Mouse (Mus musculus): Measurements from ENCODE around the gene Cct8l1. TPM values are rescaled to one million over a fixed set of nuclear protein-coding genes. Genes with fewer than 3 reads are reported as not detected.
A peak's percentile ranks its signal among the peaks of the same experiment; 100 is the strongest.

Gene Cct8l1
- polyA plus RNA-seq, 1 experiment from 2014 or later: not detected

GRCm38 (mm10) chr5:25506041-25506440 lies 9.8 kb upstream of the Cct8l1 start:
- Histone ChIP-seq H3K36me3 (no peaks in the 10 kb centered on the region), H3K27ac (replicated peaks) (no peak overlapping the region), H3K9ac (no peak overlapping the region), H3K4me3 (replicated peaks) (no peak overlapping the region), H3K27me3 (no peaks in the 10 kb centered on the region), H3K4me1 (no peaks in the 10 kb centered on the region), H3K9me3 (replicated peaks) (no peaks in the 10 kb centered on the region), H3K4me2 (replicated peaks) (no peak overlapping the region)
- WGBS: 71% methylated on average over 5 of the region's 5 CpGs
- ATAC-seq (ENCODE audit: insufficient number of reproducible peaks, low FRiP score, low TSS enrichment, low read depth): no peak

DNA sequence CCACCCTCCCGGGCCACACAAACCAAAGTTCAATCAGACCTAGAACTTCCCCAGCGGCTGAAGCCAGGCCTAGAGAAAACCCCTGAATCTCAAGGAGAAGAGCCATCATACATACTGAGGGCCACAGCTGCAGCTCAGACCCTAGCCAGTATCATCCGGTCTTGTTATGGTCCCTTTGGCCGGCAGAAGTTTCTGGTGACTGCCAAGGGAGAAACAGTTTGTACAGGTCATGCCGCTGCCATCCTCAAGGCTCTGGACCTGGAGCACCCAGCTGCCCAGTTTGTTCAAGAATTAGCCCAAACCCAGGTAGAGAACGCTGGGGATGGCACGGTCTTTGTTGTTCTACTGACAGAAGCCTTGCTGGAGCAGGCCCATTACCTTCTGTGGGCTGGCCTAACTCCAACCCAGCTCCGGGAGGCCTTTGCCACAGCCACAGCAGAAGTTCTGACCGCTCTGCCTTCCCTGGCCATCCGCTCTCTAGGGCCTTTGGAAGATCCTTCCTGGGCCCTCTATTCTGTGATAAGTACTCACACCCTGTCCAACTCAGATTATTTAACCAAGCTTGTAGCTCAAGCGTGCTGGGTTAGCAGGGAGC lies 531 bp downstream of the Cct8l1 start:
- ATAC-seq (ENCODE audit: insufficient number of reproducible peaks, low FRiP score, low TSS enrichment, low read depth): no peak
- Histone ChIP-seq H3K4me3 (replicated peaks) (no peak overlapping the region), H3K4me2 (replicated peaks) (no peak overlapping the region), H3K9ac (no peak overlapping the region), H3K9me3 (replicated peaks) (no peaks in the 10 kb centered on the region), H3K36me3 (no peaks in the 10 kb centered on the region), H3K27ac (replicated peaks) (no peak overlapping the region), H3K4me1 (no peaks in the 10 kb centered on the region), H3K27me3 (no peaks in the 10 kb centered on the region)
- 93% methylated on average over 11 of the region's 11 CpGs for WGBS

DNA sequence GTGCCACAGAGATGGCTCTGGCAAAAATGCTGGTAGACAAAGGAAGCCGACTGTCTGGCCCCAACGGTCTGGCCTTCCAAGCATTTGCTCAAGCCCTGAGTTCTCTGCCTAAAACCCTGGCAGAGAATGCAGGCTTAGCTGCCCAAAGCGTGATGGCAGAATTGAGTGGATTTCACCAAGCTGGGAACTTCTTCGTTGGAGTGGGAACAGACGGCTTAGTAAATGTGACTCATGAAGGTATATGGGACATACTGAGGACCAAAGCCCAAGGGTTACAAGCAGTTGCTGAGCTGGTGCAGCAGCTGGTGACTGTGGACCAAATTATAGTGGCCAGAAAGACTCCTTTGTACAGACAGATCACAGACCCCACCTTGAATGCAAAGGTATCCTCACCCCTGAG lies 1.7 kb downstream of the Cct8l1 start:
- Histone ChIP-seq H3K27ac (replicated peaks) (no peak overlapping the region), H3K9me3 (replicated peaks) (no peaks in the 10 kb centered on the region), H3K4me3 (replicated peaks) (no peak overlapping the region), H3K36me3 (no peaks in the 10 kb centered on the region), H3K9ac (no peak overlapping the region), H3K4me1 (no peaks in the 10 kb centered on the region), H3K27me3 (no peaks in the 10 kb centered on the region), H3K4me2 (replicated peaks) (no peak overlapping the region)
- no peak for ATAC-seq (ENCODE audit: insufficient number of reproducible peaks, low FRiP score, low TSS enrichment, low read depth)
- WGBS: 75% methylated on average over 5 of the region's 5 CpGs

- no peak for ATAC-seq (ENCODE audit: insufficient number of reproducible peaks, low FRiP score, low TSS enrichment, low read depth)
- Histone ChIP-seq H3K4me1 (no peaks in the 10 kb centered on the region), H3K27me3 (no peaks in the 10 kb centered on the region), H3K9me3 (replicated peaks) (no peaks in the 10 kb centered on the region), H3K36me3 (no peaks in the 10 kb centered on the region), H3K9ac (no peak overlapping the region), H3K27ac (replicated peaks) (no peak overlapping the region), H3K4me2 (replicated peaks) (no peak overlapping the region), H3K4me3 (replicated peaks) (no peak overlapping the region)
- 73% methylated on average over 3 of the region's 3 CpGs for WGBS
Measured at GRCm38 (mm10) chr5:25519820-25520219, 4.0 kb downstream of the Cct8l1 start.

DNA sequence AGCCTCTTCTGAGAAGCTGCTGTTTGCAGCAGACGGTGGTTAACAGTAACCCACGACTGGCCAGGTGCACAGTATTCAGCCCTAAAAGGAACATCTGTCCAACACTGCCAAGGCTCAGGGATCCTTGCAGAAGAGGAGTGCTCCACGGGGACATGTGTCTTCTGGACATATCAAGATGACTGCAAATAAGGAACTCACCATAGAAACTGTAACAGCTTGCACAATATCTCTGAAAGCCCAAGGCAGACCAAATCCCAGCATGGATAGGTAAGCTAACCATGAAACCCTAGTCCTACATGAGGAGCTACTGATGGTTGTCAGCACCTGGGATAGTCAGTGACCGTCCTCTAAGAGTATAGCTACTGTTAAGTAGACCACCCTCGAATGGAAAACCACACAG lies 5.6 kb downstream of the Cct8l1 start:
- Histone ChIP-seq H3K9ac (no peak overlapping the region), H3K9me3 (replicated peaks) (no peaks in the 10 kb centered on the region), H3K4me1 (peaks cover 3% of the 10 kb centered on the region; the same call in 1 of the 2 replicates), H3K4me2 (replicated peaks) (no peak overlapping the region), H3K4me3 (replicated peaks) (no peak overlapping the region), H3K27ac (replicated peaks) (no peak overlapping the region), H3K36me3 (no peaks in the 10 kb centered on the region), H3K27me3 (no peaks in the 10 kb centered on the region)
- ATAC-seq (ENCODE audit: insufficient number of reproducible peaks, low FRiP score, low TSS enrichment, low read depth): no peak
- WGBS: 75% methylated on average over 5 of the region's 5 CpGs

- no peak overlapping the region for H3K4me3 ChIP-seq (replicated peaks)
- H3K4me2 ChIP-seq (replicated peaks): no peak overlapping the region
- no peaks in the 10 kb centered on the region for H3K27me3 ChIP-seq
- H3K27ac ChIP-seq (replicated peaks): no peak overlapping the region
- peaks cover 16% of the 10 kb centered on the region; the same call in 1 of the 2 replicates for H3K4me1 ChIP-seq
- H3K9ac ChIP-seq: no peak overlapping the region
- 32% methylated on average over 5 of the region's 5 CpGs for WGBS
- H3K36me3 ChIP-seq: no peaks in the 10 kb centered on the region
- ATAC-seq (ENCODE audit: insufficient number of reproducible peaks, low FRiP score, low TSS enrichment, low read depth): no peak
- H3K9me3 ChIP-seq (replicated peaks): no peaks in the 10 kb centered on the region
Measured at GRCm38 (mm10) chr5:25526116-25526515, 10.2 kb downstream of the Cct8l1 start.

DNA sequence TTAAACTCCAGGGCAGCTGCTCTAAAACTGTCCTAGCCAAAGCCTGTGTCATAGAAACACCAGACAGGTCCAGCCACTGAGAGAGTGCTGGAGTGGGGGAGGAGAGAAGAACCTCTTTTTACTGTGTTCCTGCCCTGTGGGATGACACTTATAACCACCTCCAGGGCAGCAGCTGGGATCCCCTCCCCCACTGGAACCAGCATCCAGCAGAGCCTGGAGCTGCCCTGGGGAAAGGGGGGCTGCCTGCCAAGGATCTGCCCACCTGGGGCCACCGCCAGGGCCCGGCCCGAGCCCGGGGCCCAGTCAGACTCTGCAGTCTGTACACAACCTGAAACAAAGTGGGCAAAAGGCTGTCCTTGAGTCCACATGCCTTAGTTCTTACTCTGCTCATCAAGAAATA lies 11.1 kb downstream of the Cct8l1 start:
- peaks cover 16% of the 10 kb centered on the region; the same call in 1 of the 2 replicates for H3K4me1 ChIP-seq
- no peak for ATAC-seq (ENCODE audit: insufficient number of reproducible peaks, low FRiP score, low TSS enrichment, low read depth)
- WGBS: 36% methylated on average over 4 of the region's 4 CpGs

GRCm38 (mm10) chr5:25527971-25528370 lies 12.1 kb downstream of the Cct8l1 start:
- no peak for ATAC-seq (ENCODE audit: insufficient number of reproducible peaks, low FRiP score, low TSS enrichment, low read depth)
- Histone ChIP-seq H3K4me3 (replicated peaks) (no peak overlapping the region), H3K4me2 (replicated peaks) (no peak overlapping the region), H3K27ac (replicated peaks) (no peak overlapping the region), H3K9me3 (replicated peaks) (no peaks in the 10 kb centered on the region), H3K27me3 (no peaks in the 10 kb centered on the region), H3K36me3 (no peaks in the 10 kb centered on the region), H3K4me1 (peaks cover 16% of the 10 kb centered on the region; the same call in 1 of the 2 replicates), H3K9ac (no peak overlapping the region)
- 61% methylated on average over 1 of the region's 1 CpGs for WGBS

More for the DNA sequence above, 11.1 kb downstream of the Cct8l1 start:
- Histone ChIP-seq H3K4me2 (replicated peaks) (no peak overlapping the region), H3K9me3 (replicated peaks) (no peaks in the 10 kb centered on the region), H3K27ac (replicated peaks) (no peak overlapping the region), H3K4me3 (replicated peaks) (no peak overlapping the region), H3K9ac (no peak overlapping the region), H3K27me3 (no peaks in the 10 kb centered on the region), H3K36me3 (no peaks in the 10 kb centered on the region)

DNA sequence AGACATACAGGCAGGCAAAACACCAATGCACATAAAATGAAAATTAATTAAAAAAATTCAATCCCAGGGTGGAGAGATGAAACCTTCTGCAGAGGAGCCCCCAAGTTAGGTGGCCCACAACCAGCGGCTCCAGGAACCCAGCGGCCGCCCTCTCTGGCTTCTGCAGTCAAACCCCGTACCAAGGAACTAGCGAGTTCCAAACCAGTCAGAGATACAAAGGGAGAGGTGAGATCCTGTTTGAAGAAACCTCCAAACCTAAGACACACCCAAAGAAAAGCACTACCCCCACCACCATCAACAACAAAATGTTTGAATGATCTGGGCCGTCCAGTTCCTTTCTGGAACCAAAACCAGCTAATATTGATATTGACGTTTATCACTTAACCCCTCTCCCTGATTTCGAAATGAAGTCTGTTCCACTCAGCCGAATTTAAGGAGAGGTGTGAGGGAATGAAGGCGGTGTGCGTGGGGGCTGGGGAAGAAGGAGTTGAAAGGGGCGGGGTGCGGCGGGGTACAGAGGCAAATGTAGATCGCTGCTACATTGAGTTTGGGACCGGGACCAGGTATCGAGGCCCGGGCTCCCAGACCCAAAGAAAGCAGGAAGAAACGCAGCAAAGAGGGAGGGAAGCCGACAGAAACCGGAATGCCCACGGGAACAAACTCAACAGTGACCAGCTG lies 13.1 kb downstream of the Cct8l1 start:
- H3K4me3 ChIP-seq (replicated peaks): peak overlapping the region; percentile 88
- no peaks in the 10 kb centered on the region for H3K36me3 ChIP-seq
- peak overlapping the region; percentile 65 for H3K4me2 ChIP-seq (replicated peaks)
- WGBS: 11% methylated on average over 22 of the region's 22 CpGs
- peak overlapping the region; percentile 78; the same call in 1 of the 2 replicates for H3K27ac ChIP-seq (replicated peaks)
- ATAC-seq (ENCODE audit: insufficient number of reproducible peaks, low FRiP score, low TSS enrichment, low read depth): peak; percentile 31; the same call in 1 of the 2 replicates
- peaks cover 16% of the 10 kb centered on the region; the same call in 1 of the 2 replicates for H3K4me1 ChIP-seq
- H3K9me3 ChIP-seq (replicated peaks): no peaks in the 10 kb centered on the region
- no peaks in the 10 kb centered on the region for H3K27me3 ChIP-seq
- H3K9ac ChIP-seq: peak overlapping the region; percentile 39

DNA sequence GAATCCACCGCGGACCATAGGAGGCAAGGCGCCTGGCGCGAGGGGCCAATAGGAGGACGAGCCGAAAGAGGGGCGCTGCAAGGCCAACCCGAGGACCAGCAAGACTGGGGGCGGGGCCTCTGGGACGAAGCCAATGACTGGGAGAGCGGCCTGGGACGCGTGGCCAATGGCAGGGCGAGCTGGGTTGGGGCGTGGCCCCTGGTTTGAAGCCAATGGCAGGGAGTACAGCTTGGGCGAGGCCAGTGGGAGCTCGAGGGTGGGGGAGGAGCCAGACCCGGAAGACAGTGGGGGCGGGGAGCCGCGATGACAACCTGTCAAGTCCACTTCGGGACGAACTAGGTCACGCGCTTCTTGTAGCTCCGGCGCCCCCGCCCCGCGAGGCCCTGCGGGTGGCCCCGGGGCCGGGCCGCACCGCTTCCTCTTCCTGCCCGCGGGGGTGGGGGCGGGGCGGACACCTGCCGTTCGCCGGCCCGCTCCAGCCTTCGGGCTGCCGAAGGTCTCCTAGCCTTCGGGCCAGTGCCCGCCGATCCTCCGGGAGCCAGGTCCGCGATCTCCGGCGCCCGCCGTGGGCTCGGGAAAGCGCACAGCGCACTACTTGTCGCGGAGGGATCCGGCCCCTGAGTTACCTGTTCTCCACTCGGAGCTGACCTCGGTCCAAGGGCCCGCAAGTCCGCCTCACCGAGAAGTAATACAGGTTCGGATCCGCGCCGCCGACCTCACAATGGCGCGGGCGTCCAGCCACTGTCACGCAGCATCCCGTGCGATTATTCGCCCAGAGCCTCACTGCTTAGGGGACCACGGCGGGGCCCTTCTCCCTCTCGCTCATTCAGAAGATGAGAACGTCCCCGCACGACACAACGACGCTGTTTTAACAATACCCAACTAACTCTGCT lies 13.9 kb downstream of the Cct8l1 start:
- Histone ChIP-seq H3K9ac (peak overlapping the region; percentile 63), H3K4me3 (replicated peaks) (peak overlapping the region; percentile 88), H3K9me3 (replicated peaks) (no peaks in the 10 kb centered on the region), H3K4me1 (peaks cover 16% of the 10 kb centered on the region; the same call in 1 of the 2 replicates), H3K27ac (replicated peaks) (peak overlapping the region; percentile 94), H3K4me2 (replicated peaks) (peak overlapping the region; percentile 65), H3K27me3 (no peaks in the 10 kb centered on the region), H3K36me3 (no peaks in the 10 kb centered on the region)
- peak; percentile 100 for ATAC-seq (ENCODE audit: insufficient number of reproducible peaks, low FRiP score, low TSS enrichment, low read depth)
- WGBS: under 1% methylated on average over 80 of the region's 87 CpGs

- peak overlapping the region; percentile 88 for H3K4me3 ChIP-seq (replicated peaks)
- H3K9ac ChIP-seq: no peak overlapping the region
- H3K9me3 ChIP-seq (replicated peaks): no peaks in the 10 kb centered on the region
- H3K36me3 ChIP-seq: no peaks in the 10 kb centered on the region
- 17% methylated on average over 2 of the region's 2 CpGs for WGBS
- H3K27me3 ChIP-seq: no peaks in the 10 kb centered on the region
- H3K4me1 ChIP-seq: peaks cover 16% of the 10 kb centered on the region; the same call in 1 of the 2 replicates
- ATAC-seq (ENCODE audit: insufficient number of reproducible peaks, low FRiP score, low TSS enrichment, low read depth): no peak
- H3K27ac ChIP-seq (replicated peaks): no peak overlapping the region
- peak overlapping the region; percentile 65 for H3K4me2 ChIP-seq (replicated peaks)
Measured at GRCm38 (mm10) chr5:25530629-25531028, 14.8 kb downstream of the Cct8l1 start.

Data from embryonic facial prominence, embryonic 15.5 days (tissue).